Mouse (Mus musculus): ENCODE results near the gene Gm28434.

- TF ChIP-seq MYOG (IDR thresholded peaks at IDR 0.05; ENCODE audit: control insufficient read depth, extremely low read depth, insufficient read length) (no peak), CTCF (IDR thresholded peaks at IDR 0.05; ENCODE audit: control insufficient read depth, insufficient read depth, insufficient read length) (no peak)
These were observed 17.5 kb upstream of the Gm28434 start for GRCm38 (mm10) chr5:87951836-87952235.
